Comparison of ENCODE assay signal across 11 mouse cellular contexts in the genomic region with DNA sequence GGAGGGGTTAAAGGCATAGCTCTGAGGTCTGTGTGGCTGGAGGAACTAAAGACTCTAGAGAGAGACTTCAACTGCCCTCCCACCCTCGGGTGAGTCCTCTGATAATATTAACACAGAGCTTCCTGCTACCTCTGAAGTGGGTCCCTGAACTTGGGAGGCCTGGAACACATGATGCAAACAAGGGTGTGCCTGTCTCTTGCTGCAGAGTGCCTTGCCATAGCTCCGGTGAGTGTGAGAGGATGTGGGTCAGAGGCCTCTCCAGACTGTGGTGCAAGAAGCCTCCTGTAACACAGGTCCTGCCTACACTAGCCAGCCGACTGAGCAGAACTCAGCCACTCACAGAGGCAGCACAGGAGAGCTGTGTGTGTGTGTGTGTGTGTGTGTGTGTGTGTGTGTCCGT. TPM values are rescaled to one million over a fixed set of nuclear protein-coding genes. Genes with fewer than 3 reads are reported as not detected.
DNase-seq lines count a peak whose midpoint lies in the region; ATAC-seq lines count a peak whose summit lies in the region.
"Had no signal": no experiment of that assay in that cellular context is flagged by ENCODE, and none has a peak within 500 bp of the region (broad histone marks: within the 10 kb centered on the region; RNA-seq: fewer than 3 reads in every experiment).

No protein-coding gene starts in this region.

- H3K9ac ChIP-seq in heart, embryonic 12.5 days: 0 out of 2 replicates have a peak overlapping the region, but pooled peaks have one; percentile 32
- no peak overlapping the region for H3K9ac ChIP-seq in liver, embryonic 13.5 days
- H3K9ac ChIP-seq: heart, embryonic 15.5 days had no signal

- H3K36me3 ChIP-seq in heart, embryonic 12.5 days: no peaks in the 10 kb centered on the region
- H3K36me3 ChIP-seq in liver, embryonic 13.5 days: no peaks in the 10 kb centered on the region
- H3K36me3 ChIP-seq: heart, embryonic 15.5 days had no signal

- 25% methylated on average over 4 of the region's 4 CpGs for WGBS in heart, embryonic 12.5 days
- 20% methylated on average over 4 of the region's 4 CpGs for WGBS in liver, embryonic 13.5 days (ENCODE audit: insufficient replicate concordance)

- H3K9me3 ChIP-seq in heart, embryonic 12.5 days (replicated peaks): no peaks in the 10 kb centered on the region
- no peaks in the 10 kb centered on the region for H3K9me3 ChIP-seq in liver, embryonic 13.5 days (replicated peaks)
- H3K9me3 ChIP-seq: heart, embryonic 15.5 days had no signal

- H3K4me2 ChIP-seq in heart, embryonic 12.5 days: no peak overlapping the region
- H3K4me2 ChIP-seq in liver, embryonic 13.5 days: no peak overlapping the region
- H3K4me2 ChIP-seq: heart, embryonic 15.5 days had no signal

- no peak for ATAC-seq in heart, embryonic 12.5 days (ENCODE audit: insufficient number of reproducible peaks, low FRiP score)
- ATAC-seq in liver, embryonic 13.5 days (ENCODE audit: low read depth): 0 out of 2 replicates have a peak, but pooled peaks have one; percentile 15
- ATAC-seq in megakaryocyte progenitor cell, adult 5-6 weeks (replicated peaks; ENCODE audit: poor library complexity): peak; percentile 69

- no peak overlapping the region for H3K4me3 ChIP-seq in heart, embryonic 12.5 days
- H3K4me3 ChIP-seq in liver, embryonic 13.5 days (replicated peaks): no peak overlapping the region
- H3K4me3 ChIP-seq: heart, embryonic 15.5 days; myocyte had no signal

- no peak for DNase-seq in heart, adult 8-10 months (ENCODE audit: low spot score)
- DNase-seq in NIH3T3 (ENCODE audit: low read depth): peak; percentile 10
- DNase-seq in liver, embryonic 13.5 days: no peak
- no peak for DNase-seq in right cerebral cortex, postnatal 25 days
- DNase-seq in frontal cortex, postnatal 14 days (ENCODE audit: low spot score in 2 of 2): no peak
- DNase-seq in frontal cortex, postnatal 36 days (ENCODE audit: low spot score in 2 of 2): no peak
- DNase-seq: kidney, adult 2 months had no signal

- H3K27ac ChIP-seq in heart, embryonic 12.5 days (ENCODE audit: poor library complexity, severe bottlenecking): no peak overlapping the region
- no peak overlapping the region for H3K27ac ChIP-seq in liver, embryonic 13.5 days
- H3K27ac ChIP-seq: heart, embryonic 15.5 days had no signal

- no peaks in the 10 kb centered on the region for H3K27me3 ChIP-seq in heart, embryonic 12.5 days (replicated peaks)
- H3K27me3 ChIP-seq in liver, embryonic 13.5 days: no peaks in the 10 kb centered on the region
- H3K27me3 ChIP-seq: heart, embryonic 15.5 days had no signal

- H3K4me1 ChIP-seq in heart, embryonic 12.5 days (replicated peaks): peaks cover 16% of the 10 kb centered on the region
- H3K4me1 ChIP-seq in liver, embryonic 13.5 days (replicated peaks): no peaks in the 10 kb centered on the region; the same call in 1 of the 2 replicates

RNA-seq across cellular contexts. Expression of gene Onecut1, which starts 45.2 kb away (rescaled TPM):
- 0.05 TPM in 1 of 2 replicates, not detected in the other for polyA plus RNA-seq in heart, embryonic 12.5 days (2016; fragmentation: Nextera tagmentation; extraction: Ambion mirVana)
- not detected for total RNA-seq in heart, adult 8-10 months (2022)
- polyA plus RNA-seq in liver, embryonic 13.5 days (2015; fragmentation: Nextera tagmentation; extraction: Ambion mirVana): 1.2 and 1.6 TPM in 2 replicates
- total RNA-seq in megakaryocyte progenitor cell, adult 5-6 weeks (2015): not detected in 2 replicates
- not detected in 2 replicates for total RNA-seq in megakaryocyte progenitor cell, adult 5-6 weeks (2017)
- polyA plus RNA-seq: heart, embryonic 15.5 days; kidney, adult 2 months; myocyte had no signal

RNA-seq across cellular contexts. Expression of gene Fam214a, which starts 45.7 kb away (rescaled TPM):
- 11.8 and 13.4 TPM in 2 replicates for polyA plus RNA-seq in heart, embryonic 12.5 days (2016; fragmentation: Nextera tagmentation; extraction: Ambion mirVana)
- 10 to 100 TPM; 20.6 to 41.9 (median 32.7) TPM for total RNA-seq in heart, adult 8-10 months (2022)
- polyA plus RNA-seq in liver, embryonic 13.5 days (2015; fragmentation: Nextera tagmentation; extraction: Ambion mirVana): 1.4 and 1.6 TPM in 2 replicates
- total RNA-seq in megakaryocyte progenitor cell, adult 5-6 weeks (2015): 6.9 and 7.1 TPM in 2 replicates
- 6.6 and 7.1 TPM in 2 replicates for total RNA-seq in megakaryocyte progenitor cell, adult 5-6 weeks (2017)
